Mouse (Mus musculus): ENCODE results near the gene Zfand4.

Zfand4 gene

GRCm38 (mm10) chr6:116374136-116374535 is 110.1 kb downstream of the Zfand4 start:
- no peak for DNase-seq (ENCODE audit: low spot score in 2 of 2)

- no peak for DNase-seq (ENCODE audit: low spot score in 2 of 2)
These were observed 110.6 kb downstream of the Zfand4 start for GRCm38 (mm10) chr6:116374618-116375017.

GRCm38 (mm10) chr6:116378892-116379291 is 114.9 kb downstream of the Zfand4 start:
- no peak for DNase-seq (ENCODE audit: low spot score in 2 of 2)
